Mouse (Mus musculus) midbrain, embryonic 12.5 days (tissue): ENCODE measurements around the gene 1110051M20Rik. TPM values are rescaled to one million over a fixed set of nuclear protein-coding genes. Genes with fewer than 3 reads are reported as not detected.
A peak's percentile ranks its signal among the peaks of the same experiment; 100 is the strongest.
"Not testable (repeated sequence)": the region's sequence is repeated elsewhere in the genome, so short reads cannot be mapped to it uniquely, and the experiment has no call there.

Experiments
- ATAC-seq: fragments of 200-750 bp; cut with Nextera tagmentation; 2 replicates; pipeline ENCODE4 v1.8.0; 2017; ENCODE audit warnings: low read depth, moderate TSS enrichment, moderate library complexity; ENCODE audit not compliant: low FRiP score
- H3K27ac ChIP-seq: fragments of 300-500 bp; sonication (generic); replicated peaks from 2 replicates; pipeline ENCODE4 v1.5.1; 2016; ENCODE audit warnings: mild to moderate bottlenecking
- H3K27me3 ChIP-seq: fragments of 300-500 bp; sonication (generic); 2 replicates; pipeline ENCODE4 v1.6.1; 2016; ENCODE audit warnings: mild to moderate bottlenecking
- H3K36me3 ChIP-seq: fragments of 300-500 bp; sonication (generic); 2 replicates; pipeline ENCODE4 v1.6.1; 2016
- H3K4me1 ChIP-seq: fragments of 300-500 bp; sonication (generic); 2 replicates; pipeline ENCODE4 v1.6.1; 2016
- H3K4me2 ChIP-seq: fragments of 300-500 bp; sonication (generic); replicated peaks from 2 replicates; pipeline ENCODE4 v1.6.1; 2016; ENCODE audit warnings: mild to moderate bottlenecking, moderate library complexity
- H3K4me3 ChIP-seq: fragments of 300-500 bp; sonication (generic); 2 replicates; pipeline ENCODE4 v1.5.1; 2016; ENCODE audit warnings: mild to moderate bottlenecking
- H3K9ac ChIP-seq: fragments of 300-500 bp; sonication (generic); replicated peaks from 2 replicates; pipeline ENCODE4 v1.6.1; 2016; ENCODE audit warnings: mild to moderate bottlenecking, moderate library complexity
- H3K9me3 ChIP-seq: fragments of 300-500 bp; sonication (generic); 2 replicates; pipeline ENCODE4 v1.6.1; 2016; ENCODE audit warnings: mild to moderate bottlenecking
- WGBS: fragments of 180-500 bp; shearing (Covaris S2); methylation state at CpG from one replicate; pipeline ENCODE4 v1.1.7; 2016; 5-methylcytosine and 5-hydroxymethylcytosine counted together
- microRNA-seq: library from miRNA; unstranded; fragments of <30 nt; microRNA quantifications from one replicate; pipeline ENCODE4, GENCODE M21; 2017
- polyA plus RNA-seq: library from polyadenylated mRNA; unstranded; fragments of >200 nt; fragmentation: Nextera tagmentation; extraction: Ambion mirVana; gene quantifications from 2 replicates; pipeline ENCODE4 v1.2.1, GENCODE M21; 2016

The 1110051M20Rik gene
- polyA plus RNA-seq, 1 experiment from 2014 or later = 113 TPM

GRCm38 (mm10) chr2:91252512-91252911 is 192.0 kb downstream of the 1110051M20Rik start:
- Histone ChIP-seq H3K27ac (no peak overlapping the region), H3K36me3 (no peaks in the 10 kb centered on the region), H3K4me1 (peaks cover 26% of the 10 kb centered on the region), H3K9ac (no peak overlapping the region), H3K4me3 (no peak overlapping the region), H3K27me3 (peaks cover 30% of the 10 kb centered on the region), H3K9me3 (no peaks in the 10 kb centered on the region), H3K4me2 (no peak overlapping the region)
- WGBS = 60% methylated on average over 4 of the region's 4 CpGs
- ATAC-seq = no peak

DNA sequence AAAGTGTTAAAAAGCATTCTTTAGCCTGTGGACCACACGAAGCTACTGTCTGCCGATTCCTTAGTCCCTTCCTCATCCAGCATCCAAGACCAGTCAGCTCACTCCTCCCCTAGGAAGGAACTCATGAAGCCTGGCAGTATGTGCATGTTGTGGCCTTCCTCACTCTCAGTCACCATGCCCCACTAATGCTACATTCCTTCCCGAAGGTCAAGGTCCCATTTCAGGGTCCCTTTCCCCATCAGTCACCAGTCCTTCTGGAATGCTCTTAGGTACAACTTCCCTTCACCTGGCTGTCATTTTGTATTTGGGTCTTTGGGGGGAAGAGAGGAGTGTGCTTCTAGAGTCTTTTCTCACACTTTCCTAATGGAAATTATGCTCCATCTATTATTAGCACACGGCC is 192.5 kb downstream of the 1110051M20Rik start:
- H3K27me3 ChIP-seq = peaks cover 27% of the 10 kb centered on the region
- 77% methylated on average over 4 of the region's 4 CpGs for WGBS
- H3K4me2 ChIP-seq = no peak overlapping the region
- H3K36me3 ChIP-seq = no peaks in the 10 kb centered on the region
- no peak overlapping the region for H3K27ac ChIP-seq
- H3K9ac ChIP-seq = no peak overlapping the region
- H3K9me3 ChIP-seq = no peaks in the 10 kb centered on the region
- H3K4me3 ChIP-seq = no peak overlapping the region
- peaks cover 22% of the 10 kb centered on the region for H3K4me1 ChIP-seq
- no peak for ATAC-seq

GRCm38 (mm10) chr2:91248366-91248765 is 196.1 kb downstream of the 1110051M20Rik start:
- H3K4me3 ChIP-seq = no peak overlapping the region
- no peaks in the 10 kb centered on the region for H3K9me3 ChIP-seq
- H3K27ac ChIP-seq = no peak overlapping the region
- H3K27me3 ChIP-seq = no peaks in the 10 kb centered on the region
- ATAC-seq = no peak
- WGBS = 93% methylated on average over 4 of the region's 4 CpGs
- no peak overlapping the region for H3K4me2 ChIP-seq
- no peak overlapping the region for H3K9ac ChIP-seq
- no peaks in the 10 kb centered on the region for H3K4me1 ChIP-seq
- no peaks in the 10 kb centered on the region for H3K36me3 ChIP-seq

- H3K4me3 ChIP-seq = no peak overlapping the region
- no peaks in the 10 kb centered on the region for H3K9me3 ChIP-seq
- H3K36me3 ChIP-seq = no peaks in the 10 kb centered on the region
- no peak overlapping the region for H3K27ac ChIP-seq
- no peaks in the 10 kb centered on the region for H3K4me1 ChIP-seq
- no peak overlapping the region for H3K4me2 ChIP-seq
- no peak for ATAC-seq
- WGBS = 81% methylated on average over 5 of the region's 5 CpGs
- no peaks in the 10 kb centered on the region for H3K27me3 ChIP-seq
- H3K9ac ChIP-seq = no peak overlapping the region
Observed at GRCm38 (mm10) chr2:91244557-91245228, 199.8 kb downstream of the 1110051M20Rik start.

DNA sequence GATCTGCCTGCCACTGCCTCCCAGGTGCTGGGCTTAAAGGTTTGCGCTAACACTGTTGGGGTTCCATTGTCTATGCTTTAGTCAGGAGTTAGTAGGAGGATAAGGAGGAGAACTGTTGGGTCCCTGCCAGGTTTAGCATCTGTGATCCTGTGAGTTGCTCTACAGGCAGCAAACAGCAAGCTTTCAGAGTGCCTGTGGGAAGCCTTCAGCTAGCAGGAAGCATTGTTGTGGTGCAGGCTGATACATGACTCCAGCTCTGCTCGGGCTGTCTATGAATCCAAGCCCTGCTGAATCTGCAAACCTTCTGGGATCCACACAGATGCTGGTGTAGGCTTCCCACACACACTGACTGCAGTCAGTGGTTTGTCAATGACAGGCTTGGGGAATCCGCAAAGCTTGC is 201.1 kb downstream of the 1110051M20Rik start:
- ATAC-seq = no peak
- Histone ChIP-seq H3K9ac (no peak overlapping the region), H3K27me3 (no peaks in the 10 kb centered on the region), H3K9me3 (no peaks in the 10 kb centered on the region), H3K4me1 (no peaks in the 10 kb centered on the region), H3K4me2 (no peak overlapping the region), H3K36me3 (no peaks in the 10 kb centered on the region), H3K27ac (no peak overlapping the region), H3K4me3 (no peak overlapping the region)
- 53% methylated on average over 3 of the region's 3 CpGs for WGBS

DNA sequence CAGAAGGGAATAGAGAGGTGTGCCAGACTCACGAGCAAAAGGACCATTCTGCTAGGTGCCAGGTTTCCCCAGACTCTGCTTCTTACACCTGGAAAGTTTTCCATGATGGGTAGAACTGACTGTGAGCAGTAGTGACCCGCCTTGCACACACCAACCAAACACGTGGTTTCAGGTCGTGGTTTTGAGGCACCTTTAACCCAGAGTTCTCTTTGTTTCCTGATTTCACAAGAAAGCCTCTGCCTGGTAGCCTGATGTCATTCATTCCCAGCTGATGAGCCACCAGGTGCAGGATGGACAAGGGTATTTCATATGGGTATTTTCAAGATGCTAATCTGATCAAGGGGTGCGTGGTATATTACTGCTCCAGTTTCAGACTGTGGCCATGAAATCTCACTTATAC is 202.0 kb downstream of the 1110051M20Rik start:
- Histone ChIP-seq H3K27ac (no peak overlapping the region), H3K9me3 (no peaks in the 10 kb centered on the region), H3K9ac (no peak overlapping the region), H3K27me3 (no peaks in the 10 kb centered on the region), H3K4me3 (no peak overlapping the region), H3K4me2 (no peak overlapping the region), H3K36me3 (no peaks in the 10 kb centered on the region), H3K4me1 (peaks cover 3% of the 10 kb centered on the region; the same call in 1 of the 2 replicates)
- no peak for ATAC-seq
- WGBS = 74% methylated on average over 5 of the region's 5 CpGs

GRCm38 (mm10) chr2:91237511-91238080 is 206.9 kb downstream of the 1110051M20Rik start:
- WGBS = 31% methylated on average over 4 of the region's 4 CpGs
- peak overlapping the region; percentile 53 for H3K4me3 ChIP-seq
- not testable (repeated sequence) for H3K27me3 ChIP-seq, H3K36me3 ChIP-seq, ATAC-seq, H3K4me1 ChIP-seq, H3K9me3 ChIP-seq
- peak overlapping the region; percentile 71 for H3K4me2 ChIP-seq
- peak overlapping the region; percentile 57; the same call in 1 of the 2 replicates for H3K9ac ChIP-seq
- H3K27ac ChIP-seq = peak overlapping the region; percentile 83

GRCm38 (mm10) chr2:91236601-91237510 is 207.6 kb downstream of the 1110051M20Rik start, which contains the start of gene Ddb2:
Gene Ddb2 (minus strand): TSS chr2:91236982.
- no peaks in the 10 kb centered on the region for H3K36me3 ChIP-seq
- ATAC-seq = peak; percentile 98
- no peaks in the 10 kb centered on the region for H3K9me3 ChIP-seq
- H3K27ac ChIP-seq = peak within 1 kb of the TSS; percentile 83
- under 1% methylated on average over 48 of the region's 48 CpGs for WGBS
- H3K27me3 ChIP-seq = no peaks in the 10 kb centered on the region
- H3K4me3 ChIP-seq = peak within 1 kb of the TSS; percentile 53
- H3K4me2 ChIP-seq = peak within 1 kb of the TSS; percentile 71
- peak within 1 kb of the TSS; percentile 57 for H3K9ac ChIP-seq
- peaks cover 3% of the 10 kb centered on the region; the same call in 1 of the 2 replicates for H3K4me1 ChIP-seq

GRCm38 (mm10) chr2:91229735-91230134 is 214.8 kb downstream of the 1110051M20Rik start:
- H3K9ac ChIP-seq = no peak overlapping the region
- H3K36me3 ChIP-seq = no peaks in the 10 kb centered on the region

More at GRCm38 (mm10) chr2:91229735-91230134, 214.8 kb downstream of the 1110051M20Rik start:
- Histone ChIP-seq H3K9me3 (no peaks in the 10 kb centered on the region), H3K4me3 (no peak overlapping the region), H3K27me3 (no peaks in the 10 kb centered on the region), H3K27ac (no peak overlapping the region), H3K4me2 (no peak overlapping the region), H3K4me1 (no peaks in the 10 kb centered on the region)
- ATAC-seq = no peak
- 85% methylated on average over 2 of the region's 2 CpGs for WGBS

Small RNA genes within 50 kb of the gene (microRNA-seq; reads per million reads assigned to microRNA genes)
- not detected for gene Gm22071

Other genes with a start within 250 kb of the 1110051M20Rik start
- 1.0 and 1.9 TPM in 2 replicates for gene Nr1h3, start 241.9 kb downstream of the 1110051M20Rik start, polyA plus RNA-seq
- 37.7 and 38.4 TPM in 2 replicates for gene Acp2, start 241.8 kb downstream of the 1110051M20Rik start, polyA plus RNA-seq
- gene Ddb2, start 207.7 kb downstream of the 1110051M20Rik start, polyA plus RNA-seq = 9.0 and 10.4 TPM in 2 replicates
- 29.1 and 31.0 TPM in 2 replicates for gene Pacsin3, start 188.8 kb downstream of the 1110051M20Rik start, polyA plus RNA-seq
- gene Arfgap2, start 179.7 kb downstream of the 1110051M20Rik start, polyA plus RNA-seq = 88.6 and 92.2 TPM in 2 replicates
- 8.5 and 9.8 TPM in 2 replicates for gene Lrp4, start 12.8 kb upstream of the 1110051M20Rik start, polyA plus RNA-seq
- 163 and 164 TPM in 2 replicates for gene Ckap5, start 82.1 kb upstream of the 1110051M20Rik start, polyA plus RNA-seq
- gene F2, start 191.7 kb upstream of the 1110051M20Rik start, polyA plus RNA-seq = 0.14 TPM in 1 of 2 replicates, not detected in the other
- 11.0 and 13.3 TPM in 2 replicates for gene Zfp408, start 205.1 kb upstream of the 1110051M20Rik start, polyA plus RNA-seq
- 83.7 and 88.9 TPM in 2 replicates for gene Arhgap1, start 205.2 kb upstream of the 1110051M20Rik start, polyA plus RNA-seq